Mouse (Mus musculus): ENCODE measurements at regions not wholly inside any gene's neighbourhood (a gene's known extent, or its start where the extent isn't known, plus 50 kb on each side); places are given as distances from the start of the nearest gene placed in this dataset.

GRCm38 (mm10) chr5:119299311-119299710, 371.2 kb upstream of the Tbx3 start:
- DNase-seq (ENCODE audit: low spot score) = no peak

- DNase-seq (ENCODE audit: low spot score) = no peak
Observed at GRCm38 (mm10) chr5:119300106-119300505, 370.4 kb upstream of the Tbx3 start.

DNA sequence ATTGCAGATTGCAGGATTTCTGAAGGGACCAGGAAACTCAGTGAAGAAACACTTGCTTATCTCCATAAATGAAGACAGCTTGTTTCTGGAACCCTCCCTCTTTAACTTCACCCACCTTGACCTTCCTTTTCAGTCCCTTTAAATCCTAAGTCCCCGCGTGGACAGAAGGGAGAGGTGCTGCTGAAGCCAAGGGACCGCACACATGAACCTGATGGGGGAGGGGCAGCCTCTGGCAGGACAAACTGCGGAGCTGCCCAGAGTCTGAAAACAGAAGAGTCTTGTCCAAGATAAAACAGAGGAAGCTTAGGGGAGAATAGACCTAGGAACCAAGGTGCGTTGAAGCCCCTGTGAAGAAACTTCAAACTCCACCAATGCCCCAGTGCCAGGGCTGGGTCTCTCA, 368.9 kb upstream of the Tbx3 start:
- DNase-seq (ENCODE audit: low spot score) = no peak

- no peak for DNase-seq (ENCODE audit: low spot score)
Observed at GRCm38 (mm10) chr5:119304721-119305120, 365.7 kb upstream of the Tbx3 start.

- DNase-seq (ENCODE audit: low spot score) = no peak
Observed at GRCm38 (mm10) chr5:119307768-119308167, 362.7 kb upstream of the Tbx3 start.

- no peak for DNase-seq (ENCODE audit: low spot score)
Observed at GRCm38 (mm10) chr5:119310178-119310930, 360.1 kb upstream of the Tbx3 start.

- DNase-seq (ENCODE audit: low spot score) = no peak
Observed at GRCm38 (mm10) chr5:119312808-119313207, 357.7 kb upstream of the Tbx3 start.

DNA sequence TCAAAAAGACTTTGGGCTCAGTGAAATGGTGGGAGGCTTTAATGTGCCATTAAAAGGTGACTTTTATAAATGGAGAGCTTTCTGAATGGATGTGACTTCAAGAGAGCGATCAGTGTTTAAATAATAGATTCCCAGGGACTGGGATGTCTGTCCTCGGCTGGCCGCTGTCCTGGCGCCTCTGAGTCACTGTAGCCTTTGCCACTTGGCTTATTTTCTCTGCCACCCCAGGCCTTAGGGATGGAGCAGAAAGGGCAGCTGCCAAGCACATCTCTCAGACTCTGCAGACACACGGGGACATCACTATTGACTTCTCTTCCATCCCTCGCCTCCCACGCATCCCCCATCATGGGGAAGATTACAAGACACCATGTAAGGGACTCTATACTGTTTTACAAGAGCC, 355.3 kb upstream of the Tbx3 start:
- no peak for DNase-seq (ENCODE audit: low spot score)

- DNase-seq (ENCODE audit: low spot score) = no peak
Observed at GRCm38 (mm10) chr5:119317617-119318016, 352.9 kb upstream of the Tbx3 start.

- no peak for DNase-seq (ENCODE audit: low spot score)
Observed at GRCm38 (mm10) chr5:119321368-119322144, 348.9 kb upstream of the Tbx3 start.

DNA sequence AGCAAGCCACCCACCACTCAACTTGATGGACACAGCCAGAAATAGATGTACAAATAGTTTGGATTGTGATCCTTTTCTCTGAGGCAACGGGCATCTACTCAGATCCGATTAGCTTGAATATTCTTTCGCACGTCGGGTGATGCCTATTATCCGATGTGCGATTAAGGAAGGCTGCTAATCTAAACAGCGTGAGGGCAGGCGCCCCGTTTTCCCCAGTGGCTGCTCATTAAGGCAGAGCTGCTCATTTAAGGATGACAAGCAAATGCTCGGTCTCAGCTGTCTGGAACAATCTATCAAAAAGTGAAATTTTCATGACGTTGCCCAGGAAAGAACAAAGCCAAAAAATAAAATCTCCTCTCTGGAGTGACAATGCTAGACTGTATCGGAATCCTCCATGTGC, 348.1 kb upstream of the Tbx3 start:
- DNase-seq (ENCODE audit: low spot score) = no peak

- no peak for DNase-seq (ENCODE audit: low spot score)
Observed at GRCm38 (mm10) chr5:119325681-119326255, 344.7 kb upstream of the Tbx3 start.

GRCm38 (mm10) chr5:119326895-119327294, 343.6 kb upstream of the Tbx3 start:
- no peak for DNase-seq (ENCODE audit: low spot score)

DNA sequence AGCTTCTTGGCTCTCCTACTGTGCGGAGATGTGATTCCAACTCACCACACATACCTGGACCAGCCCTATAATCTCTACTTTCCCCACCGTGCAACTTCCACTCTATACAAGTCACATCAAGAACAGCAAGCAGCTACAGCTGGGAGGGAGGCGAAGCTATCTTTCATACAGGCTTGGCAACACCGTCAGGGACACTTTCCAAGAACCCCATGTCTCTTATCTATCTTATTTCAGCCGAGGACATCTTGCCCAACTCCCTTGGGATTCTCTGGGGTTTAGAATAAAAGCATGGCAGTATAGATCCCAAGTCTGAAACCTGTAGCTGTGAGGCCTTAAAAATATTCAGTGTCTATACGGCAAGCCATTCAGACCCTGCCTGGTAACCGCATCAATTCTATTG, 341.5 kb upstream of the Tbx3 start:
- no peak for DNase-seq (ENCODE audit: low spot score)

DNA sequence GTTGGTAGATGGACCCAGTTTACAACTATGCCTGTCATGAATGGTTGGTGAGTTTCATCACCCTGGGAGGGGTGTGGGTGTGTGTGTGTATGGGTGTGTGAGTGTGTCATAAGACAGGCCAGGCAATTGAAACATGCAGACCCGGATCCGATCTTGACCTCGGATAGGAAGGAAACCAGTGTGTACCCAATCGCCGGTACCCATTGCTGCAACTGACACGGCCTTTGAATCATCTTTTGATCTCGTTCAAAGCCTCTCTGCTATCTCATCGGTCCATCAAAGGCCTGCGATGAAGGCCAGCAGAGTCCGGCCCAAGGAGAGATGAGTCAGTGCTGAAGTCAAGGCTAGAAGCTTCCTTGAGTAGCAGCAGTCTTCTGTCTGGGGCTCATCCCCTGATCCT, 341.1 kb upstream of the Tbx3 start:
- DNase-seq (ENCODE audit: low spot score) = no peak

- no peak for DNase-seq (ENCODE audit: low spot score)
Observed at GRCm38 (mm10) chr5:119329860-119330259, 340.6 kb upstream of the Tbx3 start.

DNA sequence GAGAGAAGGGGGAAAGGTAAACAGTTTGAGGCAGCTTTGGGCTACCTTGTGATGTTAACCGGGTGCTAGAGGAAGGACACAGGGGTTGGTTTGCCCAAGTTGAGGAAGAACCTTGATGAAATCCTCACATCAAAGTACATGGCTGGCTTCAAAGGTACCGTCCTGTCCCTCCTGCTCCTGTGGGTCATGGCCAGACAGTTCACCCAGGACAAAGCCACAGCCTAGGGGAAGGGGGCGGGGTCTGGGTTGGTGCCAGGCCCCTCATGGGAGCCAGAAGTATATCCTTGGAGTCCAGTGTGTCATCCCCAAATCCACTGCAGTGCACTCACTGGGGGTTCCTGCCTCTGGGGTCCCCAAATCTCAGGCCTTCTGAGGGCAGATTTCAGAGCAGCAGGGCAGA, 339.0 kb upstream of the Tbx3 start:
- no peak for DNase-seq (ENCODE audit: low spot score)

- no peak for DNase-seq (ENCODE audit: low spot score)
Observed at GRCm38 (mm10) chr5:119332621-119333020, 337.8 kb upstream of the Tbx3 start.

GRCm38 (mm10) chr5:119335211-119335610, 335.3 kb upstream of the Tbx3 start:
- no peak for DNase-seq (ENCODE audit: low spot score)

- no peak for DNase-seq (ENCODE audit: low spot score)
Observed at GRCm38 (mm10) chr5:119335979-119336378, 334.5 kb upstream of the Tbx3 start.

DNA sequence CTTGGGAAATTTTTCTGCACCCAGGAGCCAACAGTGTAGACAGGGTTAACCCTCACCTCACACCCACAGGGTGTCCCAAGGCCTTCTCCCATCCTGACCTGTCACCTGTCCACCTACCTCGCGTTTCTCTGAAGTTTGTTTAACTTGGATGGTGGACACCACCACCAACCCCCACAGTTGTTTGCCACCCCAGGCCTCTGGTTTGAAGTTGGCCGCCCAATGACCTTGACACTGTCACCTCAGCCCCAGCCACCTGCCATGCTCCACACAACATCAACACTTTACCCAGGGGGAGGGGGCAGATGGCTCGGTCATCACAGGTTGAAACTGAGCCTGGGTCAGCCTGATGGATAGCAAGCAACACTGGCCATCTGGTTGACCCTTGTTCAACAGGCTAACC, 332.7 kb upstream of the Tbx3 start:
- no peak for DNase-seq (ENCODE audit: low spot score)

- DNase-seq (ENCODE audit: low spot score) = no peak
Observed at GRCm38 (mm10) chr5:119338711-119339110, 331.8 kb upstream of the Tbx3 start.

DNA sequence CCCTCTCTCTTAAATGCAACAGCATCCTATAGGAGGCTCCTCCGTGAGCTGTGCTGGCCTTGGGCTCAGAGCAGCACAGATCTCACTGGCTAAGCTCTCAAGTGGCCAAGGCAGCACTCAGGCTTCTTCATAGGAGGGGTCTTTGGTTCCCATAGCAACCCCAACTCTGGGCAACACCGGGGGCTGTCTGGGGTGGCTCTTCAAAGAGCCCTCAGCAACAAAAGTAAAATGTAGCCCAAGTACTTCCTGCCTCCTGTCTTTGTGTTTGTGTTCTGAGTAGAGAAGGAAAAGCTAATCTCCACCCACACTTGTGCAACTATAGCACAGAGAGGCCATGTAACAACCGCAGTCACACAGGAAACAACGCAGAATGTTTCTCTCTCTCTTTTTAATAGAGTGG, 322.2 kb upstream of the Tbx3 start:
- DNase-seq (ENCODE audit: low spot score) = no peak

All from urinary bladder, postnatal 10 days (tissue).